Mouse (Mus musculus): Measurements from ENCODE around the gene Cth. TPM values are rescaled to one million over a fixed set of nuclear protein-coding genes. Genes with fewer than 3 reads are reported as not detected.

Gene Cth
- polyA plus RNA-seq, 1 experiment: not detected

GRCm38 (mm10) chr3:157921376-157921775 lies 3.5 kb downstream of the Cth start:
- TF ChIP-seq FLI1 (IDR thresholded peaks at IDR 0.05; ENCODE audit: low read length): no peak
- no peak for TF ChIP-seq GATA1 (IDR thresholded peaks at IDR 0.05; ENCODE audit: borderline replicate concordance, low read length)
- Histone ChIP-seq H3K4me3 (replicated peaks) (no peak overlapping the region), H3K27me3 (replicated peaks) (peaks cover 12% of the 10 kb centered on the region), H3K9me3 (no peaks in the 10 kb centered on the region), H3K36me3 (replicated peaks; ENCODE audit: low read length) (no peaks in the 10 kb centered on the region), H3K4me1 (peaks cover 28% of the 10 kb centered on the region)

DNA sequence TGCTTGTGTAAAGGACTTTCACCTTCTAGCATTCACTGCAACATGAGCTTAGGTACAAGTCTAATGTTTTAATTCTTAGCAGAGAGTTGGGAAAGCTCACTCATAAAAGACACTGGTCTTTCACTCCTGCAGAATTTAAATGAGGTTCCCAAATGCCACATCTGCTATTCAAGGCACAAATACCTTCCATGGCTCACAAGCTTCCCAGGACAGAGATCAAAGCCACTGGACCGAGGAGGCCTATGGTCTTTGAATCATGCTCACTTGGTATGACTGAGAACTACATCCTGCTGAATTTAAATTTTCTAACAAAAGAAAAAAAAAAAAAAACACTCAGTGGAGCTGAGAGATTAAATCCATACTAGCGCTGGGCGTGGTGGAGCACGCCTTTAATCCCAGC lies 8.5 kb downstream of the Cth start:
- H3K4me1 ChIP-seq: no peaks in the 10 kb centered on the region
- no peaks in the 10 kb centered on the region for H3K36me3 ChIP-seq (replicated peaks; ENCODE audit: low read length)
- H3K4me3 ChIP-seq (replicated peaks): no peak overlapping the region
- H3K9me3 ChIP-seq: no peaks in the 10 kb centered on the region
- TF ChIP-seq GATA1 (IDR thresholded peaks at IDR 0.05; ENCODE audit: borderline replicate concordance, low read length) (no peak), FLI1 (IDR thresholded peaks at IDR 0.05; ENCODE audit: low read length) (no peak)
- peaks cover 2% of the 10 kb centered on the region for H3K27me3 ChIP-seq (replicated peaks)

DNA sequence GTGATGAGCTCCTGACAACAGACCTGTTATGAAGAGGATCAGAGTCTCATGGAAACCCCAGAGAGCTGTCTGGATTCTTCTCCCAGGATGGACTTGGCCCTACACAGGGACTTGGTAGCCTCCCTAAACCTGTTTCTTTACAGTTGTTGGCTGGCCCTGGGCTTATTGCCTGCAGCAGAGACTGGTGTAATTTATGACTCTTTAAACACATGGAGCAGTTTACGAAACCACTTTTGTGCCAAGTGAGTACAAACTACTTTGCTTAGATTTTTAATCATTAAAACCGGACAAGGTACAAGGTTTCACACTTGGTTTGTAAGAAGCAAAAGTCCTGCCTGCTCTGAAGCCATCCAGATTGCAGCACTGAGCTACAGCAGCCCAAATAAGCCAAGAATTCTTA lies 12.7 kb downstream of the Cth start:
- no peaks in the 10 kb centered on the region for H3K36me3 ChIP-seq (replicated peaks; ENCODE audit: low read length)
- no peak overlapping the region for H3K4me3 ChIP-seq (replicated peaks)
- H3K27me3 ChIP-seq (replicated peaks): no peaks in the 10 kb centered on the region
- no peak for TF ChIP-seq FLI1 (IDR thresholded peaks at IDR 0.05; ENCODE audit: low read length)
- no peak for TF ChIP-seq GATA1 (IDR thresholded peaks at IDR 0.05; ENCODE audit: borderline replicate concordance, low read length)
- H3K4me1 ChIP-seq: no peaks in the 10 kb centered on the region
- no peaks in the 10 kb centered on the region for H3K9me3 ChIP-seq

GRCm38 (mm10) chr3:157910262-157910661 lies 14.6 kb downstream of the Cth start:
- H3K4me1 ChIP-seq: no peaks in the 10 kb centered on the region
- H3K27me3 ChIP-seq (replicated peaks): no peaks in the 10 kb centered on the region
- no peak overlapping the region for H3K4me3 ChIP-seq (replicated peaks)

DNA sequence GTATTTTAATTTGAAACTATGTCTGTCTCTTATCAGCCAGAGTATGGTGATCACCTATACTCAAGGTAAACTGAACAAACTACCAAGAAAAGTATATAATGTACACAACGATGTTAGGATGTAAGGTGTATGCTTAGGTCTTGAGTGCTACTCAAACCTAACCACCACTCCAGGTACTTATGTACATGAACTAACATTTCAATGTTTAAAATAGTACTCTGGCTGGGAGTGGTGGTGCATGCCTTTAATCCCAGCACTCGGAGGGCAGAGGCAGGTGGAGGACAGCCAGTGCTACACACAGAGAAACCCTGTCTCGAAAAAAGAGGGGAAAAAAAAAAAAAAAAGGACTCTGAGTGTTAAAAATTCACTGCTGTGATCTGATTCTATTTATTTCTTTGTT lies 16.7 kb downstream of the Cth start:
- Histone ChIP-seq H3K27me3 (replicated peaks) (no peaks in the 10 kb centered on the region), H3K9me3 (no peaks in the 10 kb centered on the region), H3K36me3 (replicated peaks; ENCODE audit: low read length) (no peaks in the 10 kb centered on the region), H3K4me3 (replicated peaks) (no peak overlapping the region), H3K4me1 (no peaks in the 10 kb centered on the region)
- TF ChIP-seq FLI1 (IDR thresholded peaks at IDR 0.05; ENCODE audit: low read length) (no peak), GATA1 (IDR thresholded peaks at IDR 0.05; ENCODE audit: borderline replicate concordance, low read length) (no peak)

More at GRCm38 (mm10) chr3:157910262-157910661, 14.6 kb downstream of the Cth start:
- Histone ChIP-seq H3K36me3 (replicated peaks; ENCODE audit: low read length) (no peaks in the 10 kb centered on the region), H3K9me3 (no peaks in the 10 kb centered on the region)
- TF ChIP-seq GATA1 (IDR thresholded peaks at IDR 0.05; ENCODE audit: borderline replicate concordance, low read length) (no peak), FLI1 (IDR thresholded peaks at IDR 0.05; ENCODE audit: low read length) (no peak)

- Histone ChIP-seq H3K4me1 (no peaks in the 10 kb centered on the region), H3K9me3 (no peaks in the 10 kb centered on the region), H3K36me3 (replicated peaks; ENCODE audit: low read length) (no peaks in the 10 kb centered on the region), H3K4me3 (replicated peaks) (no peak overlapping the region), H3K27me3 (replicated peaks) (no peaks in the 10 kb centered on the region)
- TF ChIP-seq GATA1 (IDR thresholded peaks at IDR 0.05; ENCODE audit: borderline replicate concordance, low read length) (no peak), FLI1 (IDR thresholded peaks at IDR 0.05; ENCODE audit: low read length) (no peak)
These were observed 23.2 kb downstream of the Cth start for GRCm38 (mm10) chr3:157901721-157902120.

DNA sequence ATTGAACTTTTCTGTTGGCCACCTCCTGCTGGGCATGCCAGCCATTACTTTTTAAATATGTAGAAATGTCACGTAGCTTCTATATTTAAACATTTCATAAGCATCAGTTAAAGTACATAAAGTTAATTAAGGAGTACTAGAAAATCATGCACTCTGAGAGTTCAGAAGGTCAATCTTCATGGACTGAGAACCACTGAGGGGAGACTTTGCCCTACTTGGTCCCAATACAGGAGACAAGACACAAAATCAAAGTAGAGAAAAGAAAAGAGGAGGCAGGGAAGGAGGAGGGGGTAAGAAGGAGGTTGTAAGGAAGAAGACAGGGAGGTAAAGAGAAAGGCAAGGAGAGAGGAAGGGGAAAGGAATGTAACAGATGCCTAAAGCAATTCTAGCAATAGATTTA lies 24.9 kb downstream of the Cth start:
- Histone ChIP-seq H3K27me3 (replicated peaks) (no peaks in the 10 kb centered on the region), H3K4me3 (replicated peaks) (no peak overlapping the region), H3K9me3 (no peaks in the 10 kb centered on the region), H3K36me3 (replicated peaks; ENCODE audit: low read length) (no peaks in the 10 kb centered on the region), H3K4me1 (no peaks in the 10 kb centered on the region)
- no peak for TF ChIP-seq GATA1 (IDR thresholded peaks at IDR 0.05; ENCODE audit: borderline replicate concordance, low read length)
- TF ChIP-seq FLI1 (IDR thresholded peaks at IDR 0.05; ENCODE audit: low read length): no peak

- Histone ChIP-seq H3K36me3 (replicated peaks; ENCODE audit: low read length) (no peaks in the 10 kb centered on the region), H3K4me3 (replicated peaks) (no peak overlapping the region), H3K27me3 (replicated peaks) (no peaks in the 10 kb centered on the region), H3K9me3 (no peaks in the 10 kb centered on the region), H3K4me1 (peaks cover 4% of the 10 kb centered on the region; the same call in 1 of the 2 replicates)
- TF ChIP-seq GATA1 (IDR thresholded peaks at IDR 0.05; ENCODE audit: borderline replicate concordance, low read length) (no peak), FLI1 (IDR thresholded peaks at IDR 0.05; ENCODE audit: low read length) (no peak)
These were observed 27.2 kb downstream of the Cth start for GRCm38 (mm10) chr3:157897645-157898044.

GRCm38 (mm10) chr3:157891819-157892218 lies 33.1 kb downstream of the Cth start:
- Histone ChIP-seq H3K4me3 (replicated peaks) (no peak overlapping the region), H3K27me3 (replicated peaks) (no peaks in the 10 kb centered on the region), H3K4me1 (peaks cover 4% of the 10 kb centered on the region; the same call in 1 of the 2 replicates), H3K9me3 (no peaks in the 10 kb centered on the region), H3K36me3 (replicated peaks; ENCODE audit: low read length) (no peaks in the 10 kb centered on the region)
- TF ChIP-seq FLI1 (IDR thresholded peaks at IDR 0.05; ENCODE audit: low read length) (no peak), GATA1 (IDR thresholded peaks at IDR 0.05; ENCODE audit: borderline replicate concordance, low read length) (no peak)

- H3K4me1 ChIP-seq: no peaks in the 10 kb centered on the region; the same call in 1 of the 2 replicates
- no peaks in the 10 kb centered on the region for H3K9me3 ChIP-seq
- no peaks in the 10 kb centered on the region for H3K36me3 ChIP-seq (replicated peaks; ENCODE audit: low read length)
- H3K27me3 ChIP-seq (replicated peaks): peaks cover 3% of the 10 kb centered on the region
- no peak overlapping the region for H3K4me3 ChIP-seq (replicated peaks)
- TF ChIP-seq GATA1 (IDR thresholded peaks at IDR 0.05; ENCODE audit: borderline replicate concordance, low read length) (no peak), FLI1 (IDR thresholded peaks at IDR 0.05; ENCODE audit: low read length) (no peak)
These were observed 40.7 kb downstream of the Cth start for GRCm38 (mm10) chr3:157884081-157884643.
